Comparison of ENCODE assay signal across 9 mouse cellular contexts in the genomic region with DNA sequence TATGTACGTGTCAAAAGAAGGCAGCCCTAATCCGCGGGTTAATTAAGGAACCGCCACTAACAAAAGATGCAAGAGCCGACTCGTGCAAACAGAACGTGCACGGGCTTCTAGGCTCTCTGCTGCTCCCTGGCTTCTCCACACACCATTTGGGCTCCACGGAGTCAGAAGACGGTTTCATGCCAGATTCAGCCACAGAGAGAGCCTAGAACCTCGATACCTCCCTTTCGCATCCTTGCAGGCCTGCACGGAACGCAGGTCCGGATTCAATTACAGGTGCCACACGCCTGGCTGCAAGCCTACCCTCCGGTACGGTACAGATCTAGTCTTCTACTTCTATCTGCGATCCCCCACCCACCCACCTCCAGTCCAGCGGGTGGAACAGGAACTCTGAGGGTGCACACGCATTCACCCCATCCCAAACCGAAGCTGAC. TPM values are rescaled to one million over a fixed set of nuclear protein-coding genes. Genes with fewer than 3 reads are reported as not detected.
A peak's percentile ranks its signal among the peaks of the same experiment; 100 is the strongest.
DNase-seq lines count a peak whose midpoint lies in the region; ATAC-seq lines count a peak whose summit lies in the region.
"Had no signal": no experiment of that assay in that cellular context is flagged by ENCODE, and none has a peak within 500 bp of the region (broad histone marks: within the 10 kb centered on the region; RNA-seq: fewer than 3 reads in every experiment).

No protein-coding gene starts in this region.

- DNase-seq in heart, adult 18-20 months = no peak
- DNase-seq in T-cell, adult 2 months (ENCODE audit: low spot score) = peak; percentile 49
- DNase-seq in forebrain, embryonic 14.5 days (ENCODE audit: low spot score) = peak; percentile 79
- no peak for DNase-seq in midbrain, embryonic 10.5 days (ENCODE audit: low spot score)
- no peak for DNase-seq in adipocyte (ENCODE audit: low spot score)
- DNase-seq: cerebellum, adult 9-11 months had no signal

- no peaks in the 10 kb centered on the region for H3K36me3 ChIP-seq in heart, embryonic 12.5 days
- H3K36me3 ChIP-seq in forebrain, embryonic 14.5 days (ENCODE audit: control insufficient read depth, insufficient read depth, low read length) = no peaks in the 10 kb centered on the region
- H3K36me3 ChIP-seq in midbrain, embryonic 10.5 days = no peaks in the 10 kb centered on the region

- WGBS in heart, embryonic 12.5 days = 29% methylated on average over 22 of the region's 22 CpGs
- 7% methylated on average over 22 of the region's 22 CpGs for WGBS in forebrain, embryonic 14.5 days
- WGBS in midbrain, embryonic 10.5 days = 14% methylated on average over 22 of the region's 22 CpGs

- peak overlapping the region; percentile 47; the same call in 1 of the 2 replicates for H3K9ac ChIP-seq in heart, embryonic 12.5 days
- H3K9ac ChIP-seq in forebrain, embryonic 14.5 days (ENCODE audit: low read length) = peak overlapping the region; percentile 58

- ATAC-seq in heart, embryonic 12.5 days (ENCODE audit: insufficient number of reproducible peaks, low FRiP score) = no peak
- ATAC-seq in forebrain, embryonic 14.5 days = no peak
- ATAC-seq in megakaryocyte progenitor cell, adult 5-6 weeks (replicated peaks; ENCODE audit: poor library complexity) = no peak
- no peak for ATAC-seq in megakaryocyte, adult 5-6 weeks (ENCODE audit: poor library complexity, severe bottlenecking)

- peaks cover 8% of the 10 kb centered on the region for H3K27me3 ChIP-seq in heart, embryonic 12.5 days (replicated peaks)
- no peaks in the 10 kb centered on the region for H3K27me3 ChIP-seq in forebrain, embryonic 14.5 days (replicated peaks; ENCODE audit: control insufficient read depth, insufficient read depth, low read length)
- peaks cover 74% of the 10 kb centered on the region for H3K27me3 ChIP-seq in midbrain, embryonic 10.5 days (ENCODE audit: low read depth, poor library complexity, severe bottlenecking)

- H3K9me3 ChIP-seq in heart, embryonic 12.5 days (replicated peaks) = no peaks in the 10 kb centered on the region
- H3K9me3 ChIP-seq in forebrain, embryonic 14.5 days (replicated peaks; ENCODE audit: control insufficient read depth, low read length) = no peaks in the 10 kb centered on the region
- H3K9me3 ChIP-seq in midbrain, embryonic 10.5 days (replicated peaks) = no peaks in the 10 kb centered on the region

- peak overlapping the region; percentile 84 for H3K4me2 ChIP-seq in heart, embryonic 12.5 days
- peak overlapping the region; percentile 73 for H3K4me2 ChIP-seq in forebrain, embryonic 14.5 days (ENCODE audit: low read length)

- no peak overlapping the region for H3K27ac ChIP-seq in heart, embryonic 12.5 days (ENCODE audit: poor library complexity, severe bottlenecking)
- H3K27ac ChIP-seq in forebrain, embryonic 14.5 days (ENCODE audit: low read depth, low read length) = peak overlapping the region; percentile 83
- peak overlapping the region; percentile 76 for H3K27ac ChIP-seq in midbrain, embryonic 10.5 days (replicated peaks)

- H3K4me1 ChIP-seq in heart, embryonic 12.5 days (replicated peaks) = peaks cover 80% of the 10 kb centered on the region
- peaks cover 99% of the 10 kb centered on the region for H3K4me1 ChIP-seq in forebrain, embryonic 14.5 days (ENCODE audit: control insufficient read depth, insufficient read depth, low read length)
- peaks cover 100% of the 10 kb centered on the region for H3K4me1 ChIP-seq in midbrain, embryonic 10.5 days

- peak overlapping the region; percentile 13; the same call in 1 of the 2 replicates for H3K4me3 ChIP-seq in heart, embryonic 12.5 days
- peak overlapping the region; percentile 15 for H3K4me3 ChIP-seq in forebrain, embryonic 14.5 days (ENCODE audit: low read depth, low read length)
- H3K4me3 ChIP-seq in midbrain, embryonic 10.5 days = peak overlapping the region; percentile 42

RNA-seq across cellular contexts. Expression of gene Bcl11b, which starts 26.8 kb away (rescaled TPM):
- 4.9 and 5.0 TPM in 2 replicates for polyA plus RNA-seq in heart, embryonic 12.5 days (2016; fragmentation: Nextera tagmentation; extraction: Ambion mirVana)
- total RNA-seq in heart, adult 18-20 months (2021) = 1 to 10 TPM in 1 of 2 experiments, under 1 TPM in 1; 0.69 to 1.1 TPM
- 76.7 and 86.5 TPM in 2 replicates for polyA plus RNA-seq in forebrain, embryonic 14.5 days (2014; fragmentation: Nextera tagmentation; extraction: Ambion mirVana)
- polyA plus RNA-seq in midbrain, embryonic 10.5 days (2016; fragmentation: Nextera tagmentation; extraction: Ambion mirVana) = 2.5 and 3.9 TPM in 2 replicates
- 0.02 TPM in 1 of 2 replicates, not detected in the other for total RNA-seq in megakaryocyte progenitor cell, adult 5-6 weeks (2015)
- 0.24 and 0.33 TPM in 2 replicates for total RNA-seq in megakaryocyte progenitor cell, adult 5-6 weeks (2017)
- total RNA-seq in megakaryocyte, adult 5-6 weeks (2015) = 0.38 and 0.39 TPM in 2 replicates
- total RNA-seq in megakaryocyte, adult 5-6 weeks (2017) = 0.28 and 0.33 TPM in 2 replicates

Comparison
In these comparisons a context has a peak if more than half of its experiments do, and no peak if none do; other contexts are left out.
1. DNase-seq: peak in T-cell, adult 2 months (single experiment) and forebrain, embryonic 14.5 days (single experiment); none in heart, adult 18-20 months (0 of 2), midbrain, embryonic 10.5 days (single experiment) and adipocyte (single experiment).
2. Peak in every context shown above with its lines, with median percentiles within 50 percentile points of each other: H3K4me3 ChIP-seq.